Mouse (Mus musculus) left cerebral cortex, adult 9 months (tissue): Measurements from ENCODE around the gene Ubfd1.
"Not testable (repeated sequence)": the region's sequence is repeated elsewhere in the genome, so short reads cannot be mapped to it uniquely, and the experiment has no call there.

Experiments
- DNase-seq, 2 experiments: peaks; one replicate each; pipeline ENCODE4 v3.0.0; 2022; ENCODE audit warnings: low spot score in 2 of 2

Gene Ubfd1

GRCm38 (mm10) chr7:122087195-122087982 is 20.4 kb downstream of the Ubfd1 start:
- no peak for DNase-seq

DNA sequence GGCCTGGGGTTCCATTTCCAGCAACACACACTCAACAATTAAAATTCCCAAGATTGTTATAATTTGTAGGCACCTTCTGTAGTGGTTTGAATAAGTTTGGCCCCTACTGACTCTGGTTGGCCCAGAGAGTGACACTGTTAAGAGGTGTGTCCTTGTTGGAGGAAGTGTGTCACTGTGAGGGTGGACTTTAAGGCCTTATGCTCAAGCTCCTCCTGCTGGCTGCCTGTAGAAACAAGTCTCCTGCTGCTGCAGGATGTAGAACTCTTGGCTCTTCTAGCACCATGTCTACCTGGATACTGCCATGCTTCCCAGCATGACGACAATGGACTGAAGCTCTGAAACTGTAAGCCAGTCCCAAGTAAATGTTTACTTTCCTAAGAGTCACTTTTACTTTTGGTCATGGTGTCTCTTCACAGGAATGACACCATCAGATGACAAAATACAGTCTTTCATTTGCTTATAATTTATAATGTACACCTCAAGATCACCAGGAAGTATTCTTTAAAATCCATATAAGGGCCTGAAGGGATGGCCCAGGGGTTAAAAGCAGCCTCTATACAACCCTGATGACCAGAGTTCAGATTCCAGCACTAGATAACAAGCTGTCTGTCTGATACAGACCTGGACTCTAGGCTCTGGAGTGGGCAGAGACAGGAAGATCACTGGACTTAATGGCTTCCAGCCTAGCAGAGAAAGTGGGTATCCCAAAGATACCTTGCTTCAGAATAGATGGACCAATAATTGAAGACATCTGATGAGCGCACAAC is 27.8 kb downstream of the Ubfd1 start:
- no peak for DNase-seq

DNA sequence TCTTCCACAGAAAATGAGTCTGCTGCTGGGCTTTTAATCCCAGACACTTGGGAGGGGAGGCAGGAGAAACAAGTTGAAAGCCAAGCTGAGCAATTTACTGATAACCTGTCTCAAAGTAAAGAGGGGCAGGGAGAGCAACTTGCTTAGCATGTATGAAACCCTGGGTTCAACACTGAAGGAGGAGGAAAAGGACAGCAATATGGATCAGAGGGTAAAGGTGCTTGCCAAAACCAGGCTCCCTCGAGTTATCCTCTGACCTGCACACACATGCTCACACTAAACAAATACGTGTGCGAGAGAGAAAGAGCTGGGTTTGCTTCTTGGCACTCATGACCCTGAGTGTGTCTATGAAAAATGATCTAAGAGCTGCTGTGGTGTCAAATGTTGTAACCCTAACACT is 31.0 kb downstream of the Ubfd1 start:
- no peak for DNase-seq

DNA sequence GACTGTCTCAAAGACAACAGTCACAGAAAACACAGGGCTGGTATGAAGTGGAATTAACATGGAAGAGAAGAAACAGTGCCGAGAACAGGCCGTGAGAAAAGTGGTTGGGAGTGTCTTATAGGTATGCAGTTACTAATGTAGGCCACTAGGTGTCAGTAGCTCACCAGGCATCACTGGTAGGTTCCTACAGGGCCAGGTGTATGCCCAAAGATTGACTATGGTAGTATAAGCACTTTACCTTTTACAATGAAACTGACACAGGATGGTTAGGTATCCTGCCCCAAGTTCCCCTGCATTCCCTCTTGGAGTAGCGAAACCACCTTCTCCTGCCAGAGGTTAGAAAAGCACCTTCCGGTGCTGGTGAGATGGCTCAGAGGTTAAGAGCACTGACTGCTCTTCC is 32.2 kb downstream of the Ubfd1 start:
- DNase-seq: peak in 1 of 2 experiments; percentile 30

- not testable (repeated sequence) for DNase-seq
These were observed 34.2 kb downstream of the Ubfd1 start for GRCm38 (mm10) chr7:122101014-122101746.

DNA sequence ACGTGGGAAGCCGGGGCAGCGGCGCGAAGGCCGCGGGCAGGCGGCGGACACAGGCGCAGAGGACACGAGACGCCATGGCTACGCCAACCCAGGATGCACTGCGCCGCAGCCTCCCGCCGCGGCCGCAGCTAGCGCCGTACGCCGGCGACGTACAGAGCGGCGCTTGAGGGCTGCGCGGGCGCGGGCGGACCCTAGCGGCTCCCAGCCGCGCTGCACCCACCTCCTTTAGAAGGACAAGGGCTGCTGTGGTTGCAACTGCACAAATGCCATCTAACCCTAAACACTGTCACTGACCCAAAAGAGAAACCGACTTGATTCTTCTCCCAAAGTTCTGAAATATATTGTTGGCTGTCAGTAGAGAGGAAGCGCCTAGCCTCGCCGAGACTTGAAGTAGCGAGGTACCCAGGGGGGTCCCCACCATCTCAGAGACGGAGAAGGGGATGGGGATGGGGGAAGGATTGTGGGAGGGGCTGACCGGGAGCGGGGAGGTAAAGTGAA is 34.8 kb downstream of the Ubfd1 start, which contains the start of gene Ndufab1:
Ndufab1 (minus strand) TSS at position 140 of the 498 bp plus-strand sequence.
- DNase-seq: peak; percentile 66 to 85

GRCm38 (mm10) chr7:122108206-122108605 is 41.2 kb downstream of the Ubfd1 start:
- DNase-seq: no peak

GRCm38 (mm10) chr7:122123518-122123917 is 56.5 kb downstream of the Ubfd1 start:
- no peak for DNase-seq

GRCm38 (mm10) chr7:122125636-122126035 is 58.7 kb downstream of the Ubfd1 start:
- no peak for DNase-seq

GRCm38 (mm10) chr7:122126946-122127345 is 60.0 kb downstream of the Ubfd1 start:
- DNase-seq: no peak
